Mouse (Mus musculus) hindbrain, embryonic 13.5 days (tissue): ENCODE data around the gene Manbal. TPM values are rescaled to one million over a fixed set of nuclear protein-coding genes. Genes with fewer than 3 reads are reported as not detected.

ENCODE experiments used
- ATAC-seq: fragments of 200-750 bp; cut with Nextera tagmentation; 2 replicates; pipeline ENCODE4 v1.8.0; 2017; ENCODE audit warnings: moderate TSS enrichment; ENCODE audit not compliant: low FRiP score
- H3K27ac ChIP-seq: fragments of 300-500 bp; sonication (generic); 2 replicates; pipeline ENCODE4 v1.5.1; 2015; ENCODE audit warnings: inconsistent platforms, mild to moderate bottlenecking, moderate library complexity
- H3K27me3 ChIP-seq: fragments of 300-500 bp; sonication (generic); 2 replicates; pipeline ENCODE4 v1.6.1; 2015; ENCODE audit warnings: mild to moderate bottlenecking, inconsistent platforms
- H3K36me3 ChIP-seq: fragments of 300-500 bp; sonication (generic); 2 replicates; pipeline ENCODE4 v1.6.1; 2015; ENCODE audit warnings: mild to moderate bottlenecking, inconsistent platforms
- H3K4me1 ChIP-seq: fragments of 300-500 bp; sonication (generic); replicated peaks from 2 replicates; pipeline ENCODE4 v1.6.1; 2015; ENCODE audit warnings: inconsistent platforms
- H3K4me2 ChIP-seq: fragments of 300-500 bp; sonication (generic); 2 replicates; pipeline ENCODE4 v1.6.1; 2015; ENCODE audit warnings: inconsistent platforms, mild to moderate bottlenecking, moderate library complexity
- H3K4me3 ChIP-seq: fragments of 300-500 bp; sonication (generic); 2 replicates; pipeline ENCODE4 v1.5.1; 2015; ENCODE audit warnings: mild to moderate bottlenecking, inconsistent platforms
- H3K9ac ChIP-seq: fragments of 300-500 bp; sonication (generic); 2 replicates; pipeline ENCODE4 v1.6.1; 2015; ENCODE audit warnings: mild to moderate bottlenecking, inconsistent platforms
- H3K9me3 ChIP-seq: fragments of 300-500 bp; sonication (generic); 2 replicates; pipeline ENCODE4 v1.6.1; 2016; ENCODE audit warnings: inconsistent platforms
- WGBS: fragments of 180-500 bp; shearing (Covaris S2); methylation state at CpG from one replicate; pipeline ENCODE4 v1.1.7; 2015; 5-methylcytosine and 5-hydroxymethylcytosine counted together
- polyA plus RNA-seq: library from polyadenylated mRNA; unstranded; fragments of >200 nt; fragmentation: Nextera tagmentation; extraction: Ambion mirVana; gene quantifications from 2 replicates; pipeline ENCODE4 v1.2.1, GENCODE M21; 2015

Manbal gene
- polyA plus RNA-seq, 1 experiment from 2014 or later: 91.7 TPM

GRCm38 (mm10) chr2:157342328-157342926, 25.0 kb upstream of the Manbal start:
- WGBS: 32% methylated on average over 5 of the region's 5 CpGs
- Histone ChIP-seq H3K36me3 (no peaks in the 10 kb centered on the region), H3K4me3 (no peak overlapping the region), H3K4me2 (no peak overlapping the region), H3K9ac (peak overlapping the region; percentile 15; the same call in 1 of the 2 replicates), H3K4me1 (peaks cover 54% of the 10 kb centered on the region), H3K9me3 (no peaks in the 10 kb centered on the region), H3K27me3 (no peaks in the 10 kb centered on the region), H3K27ac (peak overlapping the region; percentile 91)
- no peak for ATAC-seq

GRCm38 (mm10) chr2:157343337-157343736, 24.1 kb upstream of the Manbal start:
- H3K27me3 ChIP-seq: no peaks in the 10 kb centered on the region
- peaks cover 59% of the 10 kb centered on the region for H3K4me1 ChIP-seq
- no peak overlapping the region for H3K4me2 ChIP-seq
- no peak overlapping the region for H3K9ac ChIP-seq
- no peaks in the 10 kb centered on the region for H3K36me3 ChIP-seq
- H3K27ac ChIP-seq: peak overlapping the region; percentile 91
- no peaks in the 10 kb centered on the region for H3K9me3 ChIP-seq
- ATAC-seq: no peak
- WGBS: 55% methylated on average over 6 of the region's 6 CpGs
- no peak overlapping the region for H3K4me3 ChIP-seq

- WGBS: 33% methylated on average over 26 of the region's 26 CpGs
Observed at GRCm38 (mm10) chr2:157347361-157348159, 19.8 kb upstream of the Manbal start, which contains the start of gene Ghrh. TSS of gene Ghrh (minus strand) at chr2:157347506.

GRCm38 (mm10) chr2:157349121-157349778, 18.1 kb upstream of the Manbal start:
- peak overlapping the region; percentile 5; the same call in 1 of the 2 replicates for H3K4me3 ChIP-seq
- peak overlapping the region; percentile 65 for H3K9ac ChIP-seq
- no peaks in the 10 kb centered on the region for H3K9me3 ChIP-seq
- peak overlapping the region; percentile 96 for H3K27ac ChIP-seq
- H3K36me3 ChIP-seq: no peaks in the 10 kb centered on the region
- WGBS: 37% methylated on average over 12 of the region's 12 CpGs
- H3K4me2 ChIP-seq: peak overlapping the region; percentile 39
- peak; percentile 43; the same call in 1 of the 2 replicates for ATAC-seq
- peaks cover 38% of the 10 kb centered on the region for H3K4me1 ChIP-seq
- H3K27me3 ChIP-seq: no peaks in the 10 kb centered on the region

More at GRCm38 (mm10) chr2:157347361-157348159, 19.8 kb upstream of the Manbal start, which contains the start of gene Ghrh:
- Histone ChIP-seq H3K4me2 (peak within 1 kb of the TSS; percentile 15), H3K4me1 (peaks cover 41% of the 10 kb centered on the region), H3K36me3 (no peaks in the 10 kb centered on the region), H3K27me3 (no peaks in the 10 kb centered on the region), H3K4me3 (no peak within 1 kb of the TSS), H3K9me3 (no peaks in the 10 kb centered on the region), H3K9ac (peak within 1 kb of the TSS; percentile 61), H3K27ac (peak within 1 kb of the TSS; percentile 96)
- peak; percentile 64 for ATAC-seq

- Histone ChIP-seq H3K27me3 (no peaks in the 10 kb centered on the region), H3K4me2 (no peak overlapping the region), H3K9ac (no peak overlapping the region), H3K9me3 (no peaks in the 10 kb centered on the region), H3K4me3 (no peak overlapping the region), H3K27ac (no peak overlapping the region), H3K36me3 (no peaks in the 10 kb centered on the region), H3K4me1 (peaks cover 23% of the 10 kb centered on the region)
- WGBS: 82% methylated on average over 4 of the region's 4 CpGs
- no peak for ATAC-seq
Observed at GRCm38 (mm10) chr2:157353183-157353582, 14.2 kb upstream of the Manbal start.

GRCm38 (mm10) chr2:157354106-157354505, 13.3 kb upstream of the Manbal start:
- peak overlapping the region; percentile 64 for H3K27ac ChIP-seq
- H3K4me1 ChIP-seq: peaks cover 15% of the 10 kb centered on the region
- H3K36me3 ChIP-seq: no peaks in the 10 kb centered on the region
- no peak overlapping the region for H3K4me3 ChIP-seq
- no peak for ATAC-seq
- H3K9ac ChIP-seq: no peak overlapping the region
- no peaks in the 10 kb centered on the region for H3K27me3 ChIP-seq
- no peaks in the 10 kb centered on the region for H3K9me3 ChIP-seq
- 60% methylated on average over 3 of the region's 3 CpGs for WGBS
- no peak overlapping the region for H3K4me2 ChIP-seq

GRCm38 (mm10) chr2:157360028-157360427, 7.4 kb upstream of the Manbal start:
- H3K27ac ChIP-seq: no peak overlapping the region
- no peak overlapping the region for H3K9ac ChIP-seq
- H3K9me3 ChIP-seq: no peaks in the 10 kb centered on the region
- H3K36me3 ChIP-seq: no peaks in the 10 kb centered on the region
- no peak overlapping the region for H3K4me3 ChIP-seq
- H3K27me3 ChIP-seq: no peaks in the 10 kb centered on the region
- ATAC-seq: no peak
- WGBS: 92% methylated on average over 5 of the region's 5 CpGs
- no peaks in the 10 kb centered on the region for H3K4me1 ChIP-seq
- no peak overlapping the region for H3K4me2 ChIP-seq

- Histone ChIP-seq H3K4me2 (no peak overlapping the region), H3K4me1 (peaks cover 9% of the 10 kb centered on the region), H3K27ac (no peak overlapping the region), H3K9me3 (no peaks in the 10 kb centered on the region), H3K4me3 (no peak overlapping the region), H3K27me3 (no peaks in the 10 kb centered on the region), H3K36me3 (no peaks in the 10 kb centered on the region), H3K9ac (no peak overlapping the region)
- no peak for ATAC-seq
- 90% methylated on average over 3 of the region's 3 CpGs for WGBS
Observed at GRCm38 (mm10) chr2:157363031-157363430, 4.4 kb upstream of the Manbal start.

GRCm38 (mm10) chr2:157366762-157367161, 632 bp upstream of the Manbal start:
- WGBS: 90% methylated on average over 9 of the region's 9 CpGs
- Histone ChIP-seq H3K9me3 (no peaks in the 10 kb centered on the region), H3K4me3 (peak overlapping the region; percentile 90), H3K27ac (peak overlapping the region; percentile 92), H3K4me1 (peaks cover 30% of the 10 kb centered on the region), H3K27me3 (no peaks in the 10 kb centered on the region), H3K9ac (peak overlapping the region; percentile 99), H3K4me2 (peak overlapping the region; percentile 88), H3K36me3 (no peaks in the 10 kb centered on the region)
- 0 out of 2 replicates have a peak, but pooled peaks have one; percentile 26 for ATAC-seq

- Histone ChIP-seq H3K9ac (peak overlapping the region; percentile 99), H3K9me3 (no peaks in the 10 kb centered on the region), H3K36me3 (no peaks in the 10 kb centered on the region), H3K4me3 (peak overlapping the region; percentile 90), H3K27me3 (no peaks in the 10 kb centered on the region), H3K27ac (peak overlapping the region; percentile 92), H3K4me2 (peak overlapping the region; percentile 88), H3K4me1 (peaks cover 37% of the 10 kb centered on the region)
- peak; percentile 37; the same call in 1 of the 2 replicates for ATAC-seq
- 7% methylated on average over 13 of the region's 13 CpGs for WGBS
Observed at GRCm38 (mm10) chr2:157367991-157368390, 597 bp downstream of the Manbal start.

- H3K27me3 ChIP-seq: no peaks in the 10 kb centered on the region
- ATAC-seq: no peak
- 0 out of 2 replicates have a peak overlapping the region, but pooled peaks have one; percentile 44 for H3K9ac ChIP-seq
- 79% methylated on average over 6 of the region's 6 CpGs for WGBS
- H3K4me3 ChIP-seq: no peak overlapping the region
- peaks cover 62% of the 10 kb centered on the region for H3K4me1 ChIP-seq
- no peaks in the 10 kb centered on the region for H3K9me3 ChIP-seq
- H3K27ac ChIP-seq: no peak overlapping the region
- H3K4me2 ChIP-seq: no peak overlapping the region
- peaks cover 7% of the 10 kb centered on the region for H3K36me3 ChIP-seq
Observed at GRCm38 (mm10) chr2:157371696-157372095, 4.3 kb downstream of the Manbal start.

GRCm38 (mm10) chr2:157373681-157374080, 6.3 kb downstream of the Manbal start:
- no peak for ATAC-seq
- no peaks in the 10 kb centered on the region for H3K27me3 ChIP-seq
- WGBS: 86% methylated on average over 3 of the region's 3 CpGs
- H3K4me1 ChIP-seq: peaks cover 52% of the 10 kb centered on the region
- H3K27ac ChIP-seq: no peak overlapping the region
- H3K4me3 ChIP-seq: no peak overlapping the region
- no peaks in the 10 kb centered on the region for H3K9me3 ChIP-seq
- no peak overlapping the region for H3K4me2 ChIP-seq
- H3K9ac ChIP-seq: no peak overlapping the region
- peaks cover 7% of the 10 kb centered on the region for H3K36me3 ChIP-seq
